Mouse (Mus musculus): ENCODE measurements around the gene Troap.

The Troap gene

DNA sequence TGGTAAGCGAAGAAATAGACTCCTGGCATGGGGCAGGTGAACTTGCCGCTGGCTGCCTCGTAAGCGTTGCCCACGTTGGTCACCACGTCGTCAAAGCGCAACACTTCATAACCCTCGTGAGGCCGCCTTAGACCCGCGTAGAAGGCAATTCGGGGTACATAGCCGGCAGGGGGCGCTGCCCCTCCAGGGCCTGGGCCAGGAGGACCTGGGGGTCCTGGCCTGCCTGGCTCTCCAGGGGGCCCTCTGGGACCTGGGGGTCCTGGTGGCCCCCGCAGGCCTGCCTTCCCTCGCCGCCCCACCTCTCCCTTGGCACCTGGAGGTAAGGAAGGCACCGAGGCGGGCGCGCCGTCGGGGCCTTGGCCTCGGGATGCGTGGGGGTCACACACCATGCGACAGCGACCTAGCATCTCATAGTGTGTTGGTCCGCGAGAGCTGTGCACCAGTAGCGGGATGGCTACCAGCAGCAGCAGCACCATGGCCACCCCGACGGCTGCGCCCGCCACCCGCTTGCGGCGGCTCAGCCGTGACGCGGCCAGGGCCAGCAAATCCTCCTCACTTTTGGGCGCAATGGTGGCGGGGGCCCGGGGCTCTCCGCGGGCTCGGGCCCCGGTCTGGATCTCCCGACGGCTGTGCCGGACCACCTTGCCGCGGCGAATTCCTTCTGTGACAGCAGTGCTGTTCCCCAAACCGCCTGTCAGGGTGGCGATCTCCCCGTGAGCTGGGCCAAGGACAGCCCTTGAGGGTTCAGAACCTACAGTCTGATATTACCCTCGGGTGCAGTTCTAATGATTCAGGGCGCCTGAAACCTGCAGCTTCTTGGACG lies 13.1 kb downstream of the Troap start, which contains the start of gene C1ql4:
C1ql4 (minus strand) TSS at position 565 of the 823 bp plus-strand sequence.
- no peak for DNase-seq

DNA sequence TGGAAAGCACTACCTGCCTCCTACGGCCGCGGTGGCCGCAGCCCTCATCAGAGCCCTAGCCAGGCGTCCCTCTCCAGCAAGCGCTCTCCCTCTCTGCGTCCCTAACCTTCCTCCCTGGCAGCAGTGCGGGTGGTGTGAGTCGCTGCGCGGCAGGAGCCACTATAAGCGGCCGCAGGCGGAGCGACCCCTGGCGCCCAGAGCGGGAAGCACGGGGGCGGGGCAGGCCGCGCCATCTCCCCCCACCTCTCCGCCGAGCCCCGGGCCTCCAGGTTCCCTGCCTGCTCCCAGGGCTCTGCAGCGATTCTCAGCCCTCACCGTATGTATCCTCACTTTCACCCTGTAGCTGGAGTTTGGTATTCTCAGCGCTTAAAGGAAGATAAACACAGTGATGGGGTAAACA lies 13.9 kb downstream of the Troap start:
- peak; percentile 75 for DNase-seq

DNA sequence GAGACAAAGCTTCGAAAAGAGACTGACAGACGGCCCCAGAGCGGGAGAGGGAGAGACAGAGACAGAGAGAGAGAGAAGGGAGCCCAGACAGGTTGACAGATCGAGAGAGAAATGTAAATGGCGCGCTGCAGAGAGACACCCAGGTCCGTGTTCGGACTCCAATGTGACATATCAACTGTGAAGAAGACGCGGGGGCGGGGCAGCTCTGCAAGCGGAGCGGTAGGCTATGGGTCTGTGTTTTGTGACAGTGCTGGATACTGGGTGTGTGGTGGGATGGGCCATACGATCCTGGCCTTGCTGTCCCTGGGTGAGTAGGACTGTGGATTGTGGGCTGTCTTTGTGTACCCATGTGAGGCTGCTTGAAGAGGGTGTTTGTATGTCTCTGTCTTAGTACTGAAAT lies 14.7 kb downstream of the Troap start:
- no peak for DNase-seq

DNA sequence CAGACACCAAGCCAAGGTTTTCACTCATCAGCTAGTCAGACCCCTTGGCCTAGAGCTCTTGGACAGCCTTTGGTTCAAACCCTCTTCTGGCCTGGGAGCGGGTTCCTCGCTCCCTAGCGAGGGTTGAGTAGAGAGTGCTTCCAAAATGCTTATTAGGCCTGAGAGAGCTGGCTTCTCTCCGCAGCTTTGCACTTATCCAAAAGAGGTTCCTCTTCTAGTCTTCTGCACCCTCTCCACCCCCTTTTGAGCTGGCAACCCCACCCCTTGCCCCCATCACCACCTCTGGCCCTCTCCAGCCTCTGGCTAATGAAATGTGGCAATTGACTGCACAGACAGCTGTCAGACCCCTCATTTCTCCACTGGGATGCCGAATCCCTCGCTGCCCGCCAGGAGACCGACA lies 18.5 kb downstream of the Troap start, which contains the start of gene Dnajc22:
Dnajc22 (plus strand) TSS at position 301 of the 400 bp plus-strand sequence.
- DNase-seq = no peak

DNA sequence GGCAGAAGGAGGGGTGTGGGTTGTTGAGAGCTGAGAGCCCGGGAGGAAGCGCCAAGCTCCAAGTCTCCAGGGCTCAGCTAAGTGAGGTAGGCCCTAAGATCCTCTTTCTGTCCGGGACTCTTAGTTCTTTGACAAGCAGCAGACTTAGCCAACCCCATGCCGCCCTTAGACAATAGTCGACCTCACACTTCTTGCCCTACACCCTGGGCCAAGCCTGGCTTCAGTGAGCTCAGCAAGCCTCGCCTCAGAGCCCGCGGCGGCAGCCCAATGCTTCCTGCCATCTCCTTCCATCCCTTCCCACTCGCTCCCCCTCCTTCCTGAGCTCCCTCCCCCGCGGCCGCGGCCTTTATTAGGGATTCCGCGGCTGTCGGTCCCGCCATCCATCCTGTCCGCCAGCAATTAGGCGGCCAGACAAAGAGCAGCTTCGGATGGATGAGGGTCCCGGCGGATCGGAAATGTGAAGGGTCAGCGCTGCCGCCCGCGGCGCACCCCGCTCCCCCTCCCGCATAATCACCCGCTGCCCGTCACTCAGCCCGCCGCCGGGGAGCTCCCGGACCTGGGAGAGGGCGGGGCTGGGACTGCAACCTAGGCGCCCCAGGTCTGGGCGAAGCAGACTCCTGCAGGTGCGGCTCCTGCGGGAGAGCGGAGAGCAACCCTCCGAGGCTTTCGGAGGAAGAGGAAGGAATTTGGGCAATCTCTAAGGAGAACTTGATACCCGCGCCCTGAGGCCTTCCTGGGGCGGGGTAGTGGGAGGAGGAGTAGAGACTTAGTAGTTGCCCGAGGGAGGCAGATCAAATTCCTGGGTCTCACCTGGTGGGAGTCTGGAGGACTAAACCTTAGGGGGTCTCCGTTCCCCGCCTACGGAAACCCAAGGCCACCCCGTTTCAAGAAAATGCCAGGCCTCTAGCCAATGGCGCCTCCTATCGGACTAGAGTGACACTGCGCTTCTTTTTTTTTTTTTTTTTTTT lies 19.2 kb downstream of the Troap start:
- peak; percentile 40 for DNase-seq

DNA sequence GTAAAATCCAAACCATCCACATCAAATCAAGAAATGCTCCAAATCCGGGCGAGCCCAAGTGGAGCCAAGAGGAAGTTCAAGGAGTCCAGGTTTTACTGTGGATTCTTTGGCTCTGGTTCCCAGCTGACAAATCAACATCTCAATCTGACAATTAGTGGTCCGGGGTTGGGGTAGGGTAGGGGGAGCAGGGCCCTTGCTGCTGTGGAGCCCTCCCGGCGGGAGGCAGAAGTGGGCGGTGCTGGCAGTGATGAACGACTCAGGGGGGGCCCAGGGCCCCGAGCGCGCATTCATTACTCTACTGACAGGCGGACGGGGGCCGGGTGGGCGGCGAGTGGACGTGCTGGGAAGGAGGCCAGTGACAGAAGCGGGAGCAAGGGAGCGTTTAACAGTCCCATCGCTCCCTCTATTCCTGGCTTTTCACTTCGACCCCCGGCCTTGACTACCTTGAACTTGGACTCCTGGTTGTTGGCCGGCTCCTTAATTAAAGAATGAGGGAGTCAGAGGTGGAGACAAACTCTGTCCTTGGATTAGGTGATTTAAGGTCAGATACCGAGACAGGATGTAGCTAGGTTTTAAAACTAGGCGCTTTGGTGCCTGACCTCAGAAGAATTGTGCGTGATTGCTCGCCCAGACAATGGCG lies 20.4 kb downstream of the Troap start:
- peak; percentile 42 for DNase-seq

DNA sequence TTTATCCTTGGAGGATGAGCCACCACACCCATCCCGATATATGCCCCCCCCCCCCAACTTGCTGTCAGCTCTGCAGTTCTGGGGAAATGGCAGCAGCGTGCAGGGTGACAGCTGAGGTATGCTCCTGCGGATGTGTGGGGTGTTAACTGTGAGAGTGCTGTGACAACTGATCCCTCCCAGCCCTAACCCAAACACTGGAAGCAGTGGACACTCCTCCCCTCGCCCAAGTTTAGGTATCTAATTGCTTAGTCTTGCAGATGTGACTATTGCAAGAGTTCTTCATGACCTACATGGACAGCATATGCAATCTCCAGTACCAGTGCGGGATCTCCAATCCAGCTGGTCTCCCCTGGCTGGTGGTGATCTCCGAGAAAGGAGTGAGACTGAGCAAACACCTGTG lies 21.0 kb downstream of the Troap start:
- DNase-seq = no peak

DNA sequence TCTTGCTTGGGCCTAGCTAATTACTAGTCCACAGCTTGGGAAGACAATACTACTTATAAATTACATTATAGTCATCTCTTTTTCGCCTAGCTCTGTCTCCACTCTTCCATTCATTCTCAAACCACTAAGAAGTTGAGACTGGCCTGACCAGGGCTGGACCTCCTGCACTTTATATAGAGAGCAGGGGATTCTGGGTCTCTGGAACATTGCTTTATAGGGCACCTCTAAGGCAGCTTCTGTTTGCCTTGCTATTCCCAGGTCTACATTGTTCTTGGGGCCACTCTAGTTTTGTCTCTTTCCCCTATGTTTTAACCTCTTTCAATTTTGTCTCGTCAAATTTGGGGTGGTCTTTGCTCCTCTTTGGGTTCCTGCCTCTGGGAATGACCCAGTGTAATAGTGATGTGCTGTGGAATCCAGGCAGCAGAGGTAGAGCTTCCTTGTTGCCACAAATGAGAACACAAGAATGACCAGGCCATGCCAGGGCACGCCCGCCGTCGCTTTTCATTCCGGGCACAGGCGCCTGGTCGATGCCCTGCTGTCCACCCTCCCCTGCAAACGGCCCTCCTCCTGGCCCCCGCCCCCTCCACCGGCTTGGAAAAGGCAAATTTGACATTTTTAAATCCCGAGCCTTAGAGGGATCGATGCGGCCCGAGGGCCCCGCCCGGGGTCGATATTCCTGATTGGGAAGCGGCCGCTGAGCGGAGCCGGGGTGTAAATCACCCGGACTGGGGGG lies 21.9 kb downstream of the Troap start:
- DNase-seq = no peak

DNA sequence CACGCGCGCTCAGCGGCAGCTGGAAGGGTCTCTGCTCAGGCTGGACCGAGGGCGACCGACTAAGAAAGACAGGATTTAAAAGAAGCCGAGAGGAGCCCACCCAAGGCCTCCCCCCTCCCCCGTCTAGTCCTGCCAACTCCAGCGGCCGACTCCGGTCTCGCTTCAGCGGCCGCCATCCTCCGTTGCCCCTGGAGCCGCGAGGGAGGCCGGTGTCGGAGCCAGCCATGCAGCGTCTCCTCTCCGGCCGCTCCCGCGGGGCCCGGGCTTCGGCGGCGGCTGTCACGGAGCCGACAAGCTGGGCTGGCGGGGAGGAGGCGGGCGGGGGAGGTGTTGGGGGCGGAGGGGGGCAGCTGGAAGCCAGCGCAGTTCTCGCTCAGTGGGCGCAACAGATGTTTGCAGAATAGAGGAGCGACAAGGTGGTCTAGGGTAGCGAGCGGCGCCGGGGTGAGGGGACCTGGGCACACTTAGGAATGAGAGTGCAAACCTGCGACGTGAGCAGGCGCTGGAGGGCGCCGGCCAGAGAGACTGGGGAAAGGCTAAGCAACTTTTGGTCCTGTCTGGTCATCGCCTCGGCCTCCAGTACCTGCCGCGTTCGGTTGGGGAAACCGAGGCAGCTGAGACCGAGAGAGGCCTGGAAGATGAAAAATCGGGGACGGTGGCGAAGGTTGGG lies 22.6 kb downstream of the Troap start:
- DNase-seq = no peak

DNA sequence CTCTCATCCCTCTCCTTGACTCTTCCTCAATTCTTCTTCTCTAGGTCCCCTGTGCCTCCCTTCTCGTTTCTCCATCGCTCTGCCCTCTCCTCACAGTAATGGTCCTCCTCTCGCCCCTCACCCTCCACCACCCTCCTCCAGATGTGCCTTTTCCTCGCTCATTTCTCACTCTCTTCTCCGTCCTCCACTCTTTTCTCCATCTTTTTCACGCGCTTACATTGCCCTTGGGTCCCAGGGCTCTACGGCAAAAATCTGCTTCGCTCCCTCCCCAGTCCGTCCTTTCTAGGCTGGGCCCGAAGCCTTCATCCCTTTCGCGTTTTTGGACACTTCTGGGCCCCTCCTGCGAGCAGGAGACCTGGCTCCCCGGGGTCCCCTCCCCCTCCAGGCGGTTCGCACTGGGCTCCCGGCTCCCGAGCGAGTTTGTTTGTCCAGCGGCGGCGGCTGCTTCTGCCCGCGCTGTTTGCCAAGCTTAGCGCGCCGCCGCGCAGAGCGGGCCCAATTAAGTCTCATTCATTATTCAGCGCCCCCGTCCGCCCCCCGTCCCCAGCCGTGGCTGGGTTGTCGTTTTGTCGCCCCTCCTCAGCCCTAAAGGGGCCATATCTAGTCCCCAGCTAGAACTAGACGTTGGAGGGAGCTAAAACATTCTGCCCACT lies 23.6 kb downstream of the Troap start:
- DNase-seq = no peak

DNA sequence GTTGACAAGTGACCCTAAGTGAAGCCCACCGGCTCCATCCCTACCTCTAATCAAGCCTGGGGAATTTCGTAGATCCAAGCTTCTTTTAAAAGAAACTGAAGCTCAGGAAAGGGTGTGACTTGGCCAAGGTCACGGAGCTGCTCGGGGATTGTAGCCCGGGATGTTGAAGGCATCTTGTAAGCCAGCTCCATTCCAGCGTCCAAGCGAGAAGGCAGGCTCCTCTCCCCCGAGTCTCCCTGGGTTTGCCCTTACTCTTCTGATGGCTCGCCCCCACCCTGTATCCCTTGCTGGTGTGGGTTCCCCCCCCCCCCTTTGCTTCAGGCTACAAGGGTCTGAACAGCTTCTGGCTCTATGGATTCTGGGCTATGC lies 24.1 kb downstream of the Troap start:
- DNase-seq = no peak

DNA sequence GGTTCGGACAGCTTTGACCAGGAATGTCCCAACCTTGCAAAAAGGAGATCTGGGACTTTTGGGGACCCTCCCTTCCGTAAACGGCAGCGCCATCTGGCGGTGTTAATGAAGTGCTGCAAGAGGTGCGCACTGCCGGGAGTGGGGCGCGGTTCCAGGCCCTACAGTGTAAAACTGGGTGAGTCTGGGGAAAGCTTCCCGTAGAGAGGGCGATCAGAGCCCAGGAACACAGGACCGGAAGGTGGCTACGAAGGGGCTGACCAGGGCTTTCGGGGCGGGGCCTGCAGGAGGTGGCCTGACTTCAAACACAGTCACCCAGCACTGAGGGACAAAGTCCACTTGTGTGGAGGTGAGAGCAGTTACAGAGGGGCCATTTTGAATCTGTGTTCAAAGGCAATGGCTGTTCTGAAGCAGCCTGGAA lies 24.8 kb downstream of the Troap start:
- peak; percentile 65 for DNase-seq

DNA sequence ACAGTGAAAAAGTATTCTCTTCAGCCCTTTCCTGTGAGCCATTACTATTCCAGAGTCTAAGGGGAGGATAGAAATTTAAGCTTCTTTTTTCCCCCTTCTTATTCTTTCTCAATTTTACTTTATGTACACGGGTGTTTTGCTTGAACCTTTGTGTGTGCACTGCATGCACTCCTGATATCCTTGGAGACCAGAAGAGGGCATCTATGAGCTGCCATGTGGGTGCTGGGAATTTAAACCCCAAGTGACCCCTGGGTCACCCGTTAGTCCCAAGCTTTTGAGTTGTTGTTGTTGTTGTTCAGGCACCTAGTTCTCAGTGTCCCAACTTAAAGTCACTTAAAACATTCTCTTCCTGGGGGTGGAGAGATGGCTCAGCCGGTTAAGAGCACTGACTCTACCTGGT lies 25.6 kb downstream of the Troap start:
- DNase-seq = no peak

DNA sequence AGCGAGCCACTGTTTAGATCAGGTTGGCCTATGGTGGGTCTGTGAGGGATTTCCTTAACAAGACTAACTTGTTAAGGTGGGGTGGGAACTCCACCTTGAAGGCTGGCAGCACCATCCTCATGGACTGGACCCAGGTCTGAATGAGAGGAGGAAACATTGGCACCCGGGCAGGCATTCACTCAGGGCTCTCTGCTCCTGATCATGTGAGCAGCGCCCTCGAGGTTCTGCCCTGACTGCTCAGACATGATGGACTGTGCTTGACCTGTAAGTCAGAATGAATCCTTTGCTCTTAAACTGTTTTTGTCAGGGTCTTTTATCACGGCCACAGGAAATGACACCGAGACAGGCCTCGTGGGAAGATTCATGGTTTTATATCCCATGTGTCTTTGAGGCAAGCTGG lies 30.9 kb downstream of the Troap start:
- DNase-seq = no peak

DNA sequence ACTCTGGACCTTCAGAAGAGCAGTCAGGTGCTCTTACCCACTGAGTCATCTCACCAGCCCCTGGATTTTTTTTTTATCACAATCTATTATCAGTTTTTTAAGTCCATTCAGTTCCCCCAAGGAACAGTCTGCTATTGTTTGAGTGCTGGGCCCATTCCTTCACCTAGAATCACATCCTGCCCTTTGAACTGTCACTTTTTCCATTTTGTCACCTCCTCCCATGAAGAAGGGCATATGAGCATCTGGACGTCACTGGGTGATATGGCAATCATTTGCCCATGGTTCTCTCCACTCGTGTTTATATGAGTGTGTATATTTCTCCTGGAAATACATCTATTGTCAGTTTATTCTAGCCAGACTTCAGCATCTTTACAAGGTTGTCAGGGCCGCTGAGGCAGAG lies 33.5 kb downstream of the Troap start:
- DNase-seq = no peak

DNA sequence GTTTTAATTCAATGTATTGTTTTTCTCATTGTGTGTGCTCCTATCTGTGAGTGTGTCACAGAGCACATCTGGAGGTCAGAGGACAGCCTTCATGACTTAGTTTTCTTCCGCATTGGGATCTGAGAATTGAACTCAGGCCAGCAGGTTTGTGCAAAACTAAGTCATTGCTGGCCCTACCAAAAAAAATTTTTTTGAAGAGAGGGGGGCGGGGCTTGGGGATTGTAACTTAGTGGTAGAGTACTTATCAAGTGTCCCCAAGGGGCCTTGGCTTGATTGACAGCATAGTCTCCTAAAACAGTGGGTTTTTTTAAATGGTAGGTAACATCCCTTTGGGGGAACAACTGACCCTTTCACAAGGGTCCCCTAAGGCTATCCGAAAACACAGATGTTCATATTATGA lies 36.8 kb downstream of the Troap start:
- DNase-seq = no peak

DNA sequence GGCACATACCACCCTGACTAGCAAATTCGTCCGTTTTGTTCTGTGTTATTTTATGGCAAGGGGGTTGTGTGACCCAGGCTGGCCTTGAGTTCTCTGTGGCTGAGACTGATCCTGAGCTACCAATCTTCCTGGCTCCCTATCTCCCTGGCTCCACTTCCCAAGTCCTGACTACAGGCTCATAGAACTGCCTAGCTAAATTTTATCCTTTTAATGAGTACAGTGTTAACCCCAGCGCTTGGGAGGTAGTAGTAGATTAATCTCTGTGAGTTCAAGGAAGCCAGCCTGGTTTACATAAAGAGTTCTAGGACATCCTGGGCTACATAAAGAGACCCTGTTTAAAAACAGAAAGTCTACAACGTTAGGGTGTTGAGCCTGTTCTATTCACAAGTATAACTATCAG lies 37.4 kb downstream of the Troap start:
- no peak for DNase-seq

DNA sequence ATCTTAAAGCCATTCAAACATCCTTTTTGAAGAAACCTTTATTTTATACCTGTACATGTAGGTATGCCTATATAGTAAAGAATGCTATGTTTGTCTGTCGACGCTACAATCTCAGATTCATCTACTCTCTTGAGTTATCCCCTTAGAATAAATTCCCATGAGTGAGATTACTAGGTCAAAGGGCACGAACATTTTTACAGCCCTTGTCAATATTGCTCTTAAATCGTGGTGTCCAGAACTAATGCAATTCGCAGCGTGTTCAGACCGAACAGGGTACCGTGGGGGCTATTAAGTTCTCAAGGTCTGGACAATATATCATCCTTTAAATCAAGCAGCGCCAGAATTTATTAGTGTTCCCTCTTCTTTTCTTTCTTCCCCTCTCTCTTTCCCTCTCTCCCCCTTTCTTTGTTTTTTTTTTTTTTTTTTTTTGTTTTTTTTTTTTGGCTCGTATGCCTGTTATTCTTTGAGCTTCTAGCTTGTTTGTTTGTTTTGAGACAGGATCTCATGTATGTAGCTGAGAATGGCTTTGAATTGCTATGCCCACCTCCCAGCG lies 38.5 kb downstream of the Troap start:
- DNase-seq = no peak

DNA sequence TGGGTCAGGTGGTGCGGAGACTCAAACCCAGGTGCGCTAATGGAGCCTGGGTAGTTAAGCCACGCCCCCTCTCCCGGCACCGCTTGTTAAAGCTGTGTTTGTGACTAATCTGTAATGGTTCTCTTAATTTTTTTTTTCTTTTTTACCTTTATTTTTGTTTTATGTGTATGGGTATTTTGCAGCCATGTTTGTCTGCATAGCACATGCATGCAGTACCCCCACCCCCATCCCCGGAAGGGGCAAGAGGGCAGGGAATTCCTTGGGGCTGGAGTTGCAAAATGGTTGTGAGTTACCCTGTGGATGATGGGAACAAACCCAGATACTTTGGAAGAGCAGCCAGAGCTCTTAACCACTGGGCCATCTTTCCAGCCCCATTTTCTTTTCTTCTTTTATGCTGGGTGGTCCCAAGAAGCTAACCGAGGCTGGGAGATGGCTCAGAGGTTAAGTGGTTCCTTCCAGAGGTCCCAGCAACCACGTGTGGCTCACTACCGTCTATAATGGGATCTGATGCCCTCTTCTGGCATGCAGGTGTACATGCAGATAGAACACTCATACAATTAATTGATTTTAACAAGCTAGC lies 39.1 kb downstream of the Troap start:
- no peak for DNase-seq

DNA sequence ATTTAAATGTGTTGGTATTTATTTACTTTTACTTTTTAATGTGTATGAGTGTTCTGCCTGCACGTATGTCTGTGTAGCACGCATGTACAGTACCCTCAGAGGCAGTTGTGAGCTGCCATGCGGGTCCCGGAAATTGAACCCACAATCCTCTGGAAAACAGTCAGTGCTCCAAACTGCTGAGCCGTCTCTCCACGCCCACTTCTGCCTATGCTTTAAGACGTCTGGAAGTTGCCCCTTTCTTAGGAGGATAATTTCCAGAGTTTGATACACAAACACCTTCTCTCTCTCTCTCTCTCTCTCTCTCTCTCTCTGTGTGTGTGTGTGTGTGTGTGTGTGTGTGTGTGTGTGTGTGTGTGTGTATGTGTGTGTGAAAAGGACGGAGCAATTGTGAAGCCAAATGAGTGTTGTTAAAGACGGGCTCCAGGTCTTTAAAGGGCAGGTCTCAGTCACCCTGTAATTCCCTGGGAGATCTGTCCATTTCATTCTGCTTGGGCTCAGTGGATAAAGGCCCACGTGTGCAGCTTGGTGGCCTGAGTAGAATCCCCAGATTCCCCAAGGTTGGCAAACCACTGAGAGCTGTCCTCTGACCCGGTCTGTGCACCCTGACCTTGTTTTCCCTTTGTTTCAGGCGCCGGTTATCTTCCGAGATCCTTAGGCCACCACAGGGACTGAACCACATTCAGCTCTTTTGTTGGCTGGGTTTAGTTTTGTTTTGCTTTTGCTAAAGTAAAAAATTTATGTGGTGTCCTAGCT lies 40.1 kb downstream of the Troap start:
- DNase-seq = no peak
